Mouse (Mus musculus): ENCODE data around the gene Mrpl18. TPM values are rescaled to one million over a fixed set of nuclear protein-coding genes. Genes with fewer than 3 reads are reported as not detected.

Mrpl18 gene
- total RNA-seq, 4 experiments from 2014 or later: 56.5 to 60.3 (median 58.8) TPM

DNA sequence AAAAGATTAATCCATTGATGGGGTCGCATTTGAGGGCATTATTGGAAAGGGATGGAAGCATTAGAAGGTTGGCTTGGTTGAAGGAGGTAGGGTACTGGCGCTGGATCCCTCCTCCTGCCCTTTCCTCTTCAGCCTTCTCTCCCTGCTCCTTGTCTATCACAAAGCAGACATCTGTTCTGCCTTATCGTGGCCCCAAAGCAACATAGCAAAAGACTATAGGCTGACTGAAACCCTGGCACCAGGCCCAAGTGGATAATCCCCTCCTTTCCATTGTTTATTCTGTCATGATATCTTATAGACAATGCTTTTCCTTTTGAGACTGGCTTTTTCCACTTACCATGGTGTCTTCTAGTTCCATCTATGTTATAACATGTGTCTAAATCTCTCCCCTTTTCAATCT is 50.7 kb downstream of the Mrpl18 start:
- DNase-seq (ENCODE audit: low spot score in 2 of 2): no peak

DNA sequence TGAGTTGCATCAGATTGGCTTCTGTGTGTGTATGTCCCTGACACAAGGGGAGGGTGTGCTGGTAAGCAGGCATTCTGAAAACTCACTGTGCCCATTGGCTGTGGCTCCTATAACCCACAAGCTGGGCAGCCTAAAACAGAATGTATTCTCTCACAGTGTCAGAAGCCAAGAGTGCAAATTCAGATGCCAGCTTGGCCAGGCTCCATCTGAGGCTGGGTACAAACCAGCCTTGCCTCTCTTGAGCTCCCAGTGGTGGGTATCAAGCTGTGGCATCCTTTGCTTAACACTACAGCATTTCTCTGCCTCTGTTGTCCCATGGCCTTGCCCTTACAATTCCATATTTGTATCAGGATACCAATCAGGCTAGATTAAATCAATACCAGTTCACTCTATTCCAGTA is 52.0 kb downstream of the Mrpl18 start:
- DNase-seq (ENCODE audit: low spot score in 2 of 2): no peak

Small RNAs within 50 kb of the gene (microRNA-seq; reads per million reads assigned to microRNA genes)
- gene Gm24085: 0 reads per million in 2 experiments

Other genes with a start within 250 kb of the Mrpl18 start
- not detected for gene Slc22a1, start 240.5 kb downstream of the Mrpl18 start, total RNA-seq (2022)
- gene Igf2r, start 146.7 kb downstream of the Mrpl18 start, total RNA-seq (2022): 10 to 100 TPM; 26.5 to 31.7 (median 27.7) TPM
- 10 to 100 TPM; 45.9 to 65.6 (median 59.8) TPM for gene Mas1, start 48.2 kb downstream of the Mrpl18 start, total RNA-seq (2022)
- under 1 TPM in 1 of 4 experiments, not detected in 3; 0.18 TPM for gene Mrgprh, start 40.3 kb downstream of the Mrpl18 start, total RNA-seq (2022)
- gene Pnldc1, start 6.1 kb downstream of the Mrpl18 start, total RNA-seq (2022): 1 to 10 TPM; 1.6 to 5.0 (median 2.8) TPM
- 100 to 1,000 TPM; 191 to 232 (median 205) TPM for gene Tcp1, start 644 bp downstream of the Mrpl18 start, total RNA-seq (2022)
- 1 to 10 TPM; 5.1 to 7.2 (median 6.6) TPM for gene Acat3, start 24.3 kb upstream of the Mrpl18 start, total RNA-seq (2022)
- 10 to 100 TPM; 45.6 to 65.8 (median 56.4) TPM for gene Acat2, start 44.4 kb upstream of the Mrpl18 start, total RNA-seq (2022)
- gene Wtap, start 77.8 kb upstream of the Mrpl18 start, total RNA-seq (2022): 10 to 100 TPM; 54.6 to 58.4 (median 55.5) TPM
- 100 to 1,000 TPM; 219 to 252 (median 242) TPM for gene Sod2, start 90.5 kb upstream of the Mrpl18 start, total RNA-seq (2022)
- gene Gpr31b, start 136.0 kb upstream of the Mrpl18 start, total RNA-seq (2022): not detected
- 1 to 10 TPM in 2 of 4 experiments, under 1 TPM in 2; 0.61 to 1.1 (median 0.94) TPM for gene Tcp10b, start 144.8 kb upstream of the Mrpl18 start, total RNA-seq (2022)
- gene Unc93a, start 215.5 kb upstream of the Mrpl18 start, total RNA-seq (2022): under 1 TPM in 1 of 4 experiments, not detected in 3; 0.16 TPM

Data from layer of hippocampus, adult 8-10 months (tissue).